Comparison of ENCODE assay signal across 12 mouse cellular contexts in genomic region chr17:74088886-74089678, GRCm38 (mm10). TPM values are rescaled to one million over a fixed set of nuclear protein-coding genes. Genes with fewer than 3 reads are reported as not detected.
DNase-seq lines count a peak whose midpoint lies in the region; ATAC-seq and TF ChIP-seq lines count a peak whose summit lies in the region.
"Had no signal": no experiment of that assay in that cellular context is flagged by ENCODE, and none has a peak within 500 bp of the region (broad histone marks: within the 10 kb centered on the region; RNA-seq: fewer than 3 reads in every experiment).

No protein-coding gene starts in this region.

- peak; percentile 24 for DNase-seq in gastrocnemius, adult 2 months
- DNase-seq in gastrocnemius, postnatal 10 days, result no peak
- peak; percentile 99 for DNase-seq in 3T3-L1 (ENCODE audit: low read depth, low spot score)
- DNase-seq in fat pad, adult 2 months (ENCODE audit: extremely low read depth, low read depth, low spot score), result peak; percentile 90
- DNase-seq in kidney, postnatal 25 days, result peak; percentile 77 to 89
- no peak for DNase-seq in forebrain, embryonic 14.5 days (ENCODE audit: low spot score)
- DNase-seq in natural killer cell, adult 2 months (ENCODE audit: low spot score in 2 of 2), result no peak
- DNase-seq: liver had no signal

- H3K4me2 ChIP-seq in midbrain, embryonic 13.5 days (replicated peaks), result no peak overlapping the region
- H3K4me2 ChIP-seq in forebrain, embryonic 14.5 days (ENCODE audit: low read length), result no peak overlapping the region
- H3K4me2 ChIP-seq: stomach, embryonic 15.5 days had no signal

- no peak for ATAC-seq in midbrain, embryonic 13.5 days
- no peak for ATAC-seq in forebrain, embryonic 14.5 days

- TF ChIP-seq CTCF in gastrocnemius, adult 2 months (IDR thresholded peaks at IDR 0.05), result no peak

- no peak overlapping the region for H3K4me3 ChIP-seq in gastrocnemius, adult 2 months
- no peak overlapping the region for H3K4me3 ChIP-seq in midbrain, embryonic 13.5 days (replicated peaks)
- no peak overlapping the region for H3K4me3 ChIP-seq in forebrain, embryonic 14.5 days (ENCODE audit: low read depth, low read length)
- H3K4me3 ChIP-seq: stomach, embryonic 15.5 days had no signal

- H3K9me3 ChIP-seq in midbrain, embryonic 13.5 days, result no peaks in the 10 kb centered on the region
- H3K9me3 ChIP-seq in forebrain, embryonic 14.5 days (replicated peaks; ENCODE audit: control insufficient read depth, low read length), result no peaks in the 10 kb centered on the region
- H3K9me3 ChIP-seq: stomach, embryonic 15.5 days had no signal

- WGBS in midbrain, embryonic 13.5 days, result 89% methylated on average over 5 of the region's 5 CpGs
- WGBS in forebrain, embryonic 14.5 days, result 87% methylated on average over 5 of the region's 5 CpGs

- no peaks in the 10 kb centered on the region for H3K27me3 ChIP-seq in midbrain, embryonic 13.5 days
- no peaks in the 10 kb centered on the region for H3K27me3 ChIP-seq in forebrain, embryonic 14.5 days (replicated peaks; ENCODE audit: control insufficient read depth, insufficient read depth, low read length)
- H3K27me3 ChIP-seq: stomach, embryonic 15.5 days had no signal

- no peak overlapping the region for H3K27ac ChIP-seq in gastrocnemius, adult 2 months
- no peak overlapping the region for H3K27ac ChIP-seq in midbrain, embryonic 13.5 days
- no peak overlapping the region for H3K27ac ChIP-seq in forebrain, embryonic 14.5 days (ENCODE audit: low read depth, low read length)
- H3K27ac ChIP-seq: stomach, embryonic 15.5 days had no signal

- H3K36me3 ChIP-seq in midbrain, embryonic 13.5 days, result no peaks in the 10 kb centered on the region
- no peaks in the 10 kb centered on the region for H3K36me3 ChIP-seq in forebrain, embryonic 14.5 days (ENCODE audit: control insufficient read depth, insufficient read depth, low read length)
- H3K36me3 ChIP-seq: stomach, embryonic 15.5 days had no signal

- H3K9ac ChIP-seq in midbrain, embryonic 13.5 days (replicated peaks), result no peak overlapping the region
- H3K9ac ChIP-seq in forebrain, embryonic 14.5 days (ENCODE audit: low read length), result no peak overlapping the region
- H3K9ac ChIP-seq: stomach, embryonic 15.5 days had no signal

- intact Hi-C loops in gastrocnemius, adult 2 months (cut with DNase I), result no loop called here

- no peaks in the 10 kb centered on the region for H3K4me1 ChIP-seq in midbrain, embryonic 13.5 days (replicated peaks)
- H3K4me1 ChIP-seq in forebrain, embryonic 14.5 days (ENCODE audit: control insufficient read depth, insufficient read depth, low read length), result no peaks in the 10 kb centered on the region
- H3K4me1 ChIP-seq: stomach, embryonic 15.5 days had no signal

RNA-seq across cellular contexts. Expression of gene Srd5a2, which starts 41.4 kb away (rescaled TPM):
- total RNA-seq in gastrocnemius, adult 2 months (2021), result not detected
- not detected for total RNA-seq in gastrocnemius, postnatal 10 days (2021)
- not detected in 2 replicates for polyA plus RNA-seq in midbrain, embryonic 13.5 days (2015; fragmentation: Nextera tagmentation; extraction: Ambion mirVana)
- polyA plus RNA-seq in forebrain, embryonic 14.5 days (2014; fragmentation: Nextera tagmentation; extraction: Ambion mirVana), result not detected in 2 replicates
- polyA plus RNA-seq: embryonic facial prominence, embryonic 11.5 days; heart, embryonic 16.5 days; stomach, embryonic 15.5 days had no signal

Comparison
In these comparisons a context has a peak if more than half of its experiments do, and no peak if none do; other contexts are left out.
1. DNase-seq: peak in gastrocnemius, adult 2 months (single experiment), 3T3-L1 (single experiment), fat pad, adult 2 months (single experiment) and kidney, postnatal 25 days (2 of 2); none in gastrocnemius, postnatal 10 days (single experiment), forebrain, embryonic 14.5 days (single experiment) and natural killer cell, adult 2 months (0 of 2).